Mouse (Mus musculus) kidney, postnatal 10 days (tissue): ENCODE measurements at regions not wholly inside any gene's neighbourhood (a gene's known extent, or its start where the extent isn't known, plus 50 kb on each side); places are given as distances from the start of the nearest gene placed in this dataset.

Experiments used
- DNase-seq: peaks from one replicate; pipeline ENCODE4 v3.0.0; 2021; ENCODE audit warnings: mixed read lengths

GRCm38 (mm10) chr1:89207306-89207705 lies 137.1 kb downstream of the Sh3bp4 start:
- DNase-seq: peak; percentile 33

GRCm38 (mm10) chr1:89211116-89211515 lies 140.9 kb downstream of the Sh3bp4 start:
- DNase-seq: no peak

GRCm38 (mm10) chr1:89228426-89228825 lies 158.2 kb downstream of the Sh3bp4 start:
- no peak for DNase-seq

GRCm38 (mm10) chr1:89231756-89232155 lies 161.5 kb downstream of the Sh3bp4 start:
- no peak for DNase-seq

GRCm38 (mm10) chr1:89232391-89232790 lies 162.2 kb downstream of the Sh3bp4 start:
- no peak for DNase-seq

- DNase-seq: peak; percentile 47
Observed at GRCm38 (mm10) chr1:89234895-89235294, 164.7 kb downstream of the Sh3bp4 start.

GRCm38 (mm10) chr1:89235296-89235695 lies 165.1 kb downstream of the Sh3bp4 start:
- peak; percentile 84 for DNase-seq

- DNase-seq: no peak
Observed at GRCm38 (mm10) chr1:89237696-89238095, 167.5 kb downstream of the Sh3bp4 start.

GRCm38 (mm10) chr1:89244598-89244997 lies 174.4 kb downstream of the Sh3bp4 start:
- DNase-seq: no peak

GRCm38 (mm10) chr1:89245202-89246003 lies 175.2 kb downstream of the Sh3bp4 start:
- DNase-seq: no peak

- no peak for DNase-seq
Observed at GRCm38 (mm10) chr1:89251753-89252152, 181.5 kb downstream of the Sh3bp4 start.

GRCm38 (mm10) chr1:89252528-89252927 lies 182.3 kb downstream of the Sh3bp4 start:
- DNase-seq: no peak

- no peak for DNase-seq
Observed at GRCm38 (mm10) chr1:89257945-89258344, 187.7 kb downstream of the Sh3bp4 start.

- no peak for DNase-seq
Observed at GRCm38 (mm10) chr1:89265771-89266170, 188.8 kb upstream of the Agap1 start.

GRCm38 (mm10) chr1:89268806-89269205 lies 185.8 kb upstream of the Agap1 start:
- peak; percentile 40 for DNase-seq

GRCm38 (mm10) chr1:89271743-89272142 lies 182.9 kb upstream of the Agap1 start:
- DNase-seq: no peak

GRCm38 (mm10) chr1:89273021-89273420 lies 181.6 kb upstream of the Agap1 start:
- DNase-seq: no peak

- DNase-seq: no peak
Observed at GRCm38 (mm10) chr1:89273786-89274362, 180.7 kb upstream of the Agap1 start.

GRCm38 (mm10) chr1:89279382-89279781 lies 175.2 kb upstream of the Agap1 start:
- DNase-seq: no peak

GRCm38 (mm10) chr1:89281107-89281655 lies 173.4 kb upstream of the Agap1 start:
- DNase-seq: no peak

- DNase-seq: no peak
Observed at GRCm38 (mm10) chr1:89285041-89285440, 169.6 kb upstream of the Agap1 start.

- DNase-seq: no peak
Observed at GRCm38 (mm10) chr1:89287136-89287795, 167.3 kb upstream of the Agap1 start.

- DNase-seq: no peak
Observed at GRCm38 (mm10) chr1:89288001-89288400, 166.6 kb upstream of the Agap1 start.

GRCm38 (mm10) chr1:89288921-89289320 lies 165.7 kb upstream of the Agap1 start:
- no peak for DNase-seq
